Mouse (Mus musculus) heart, adult 2 months (tissue): ENCODE data around the gene Dnaaf5. TPM values are rescaled to one million over a fixed set of nuclear protein-coding genes. Genes with fewer than 3 reads are reported as not detected.

Source experiments
- DNase-seq, 2 experiments: peaks; one replicate each; pipeline ENCODE4 v3.0.0; 2021
- H3K27ac ChIP-seq: fragments of 200-600 bp; 2 replicates; pipeline ENCODE4 v1.8.1; 2022
- H3K27me3 ChIP-seq: fragments of 200-500 bp; 2 replicates; pipeline ENCODE4 v1.6.1; 2012; ENCODE audit warnings: mild to moderate bottlenecking, low read length, inconsistent platforms, mixed read lengths; ENCODE audit not compliant: control insufficient read depth, insufficient read depth
- H3K36me3 ChIP-seq: fragments of 200-500 bp; 2 replicates; pipeline ENCODE4 v1.6.1; 2012; ENCODE audit warnings: low read length, inconsistent platforms; ENCODE audit not compliant: control insufficient read depth, insufficient read depth
- H3K4me1 ChIP-seq: fragments of 200-500 bp; 2 replicates; pipeline ENCODE4 v1.6.1; 2011; ENCODE audit warnings: low read length; ENCODE audit not compliant: control insufficient read depth, insufficient read depth
- H3K4me3 ChIP-seq: fragments of 200-600 bp; 2 replicates; pipeline ENCODE4 v1.8.1; 2022
- H3K79me2 ChIP-seq: fragments of 200-500 bp; replicated peaks from 2 replicates; pipeline ENCODE4 v1.6.1; 2012; ENCODE audit warnings: mild to moderate bottlenecking, inconsistent platforms, low read length, moderate library complexity, mixed read lengths; ENCODE audit not compliant: control insufficient read depth, insufficient read depth
- H3K9ac ChIP-seq: fragments of 200-500 bp; 2 replicates; pipeline ENCODE4 v1.6.1; 2012; ENCODE audit warnings: low read depth, mild to moderate bottlenecking, control low read depth, inconsistent platforms, low read length, mixed read lengths
- CTCF ChIP-seq: fragments of 200-600 bp; IDR thresholded peaks from 2 replicates; pipeline ENCODE4 v1.8.1; 2022; ENCODE audit warnings: antibody characterized with exemption, mild to moderate bottlenecking, moderate library complexity
- EP300 ChIP-seq: fragments of 200-500 bp; IDR thresholded peaks from 2 replicates; pipeline ENCODE4 v1.6.1; 2011; ENCODE audit warnings: low read depth, low read length, control low read depth; ENCODE audit not compliant: insufficient read depth
- POLR2A ChIP-seq: fragments of 200-500 bp; IDR thresholded peaks from 2 replicates; pipeline ENCODE4 v1.6.1; 2011; ENCODE audit warnings: mild to moderate bottlenecking, low read depth, low read length, control low read depth; ENCODE audit not compliant: insufficient read depth
- WGBS: fragments of 180-500 bp; shearing (Covaris S2); methylation state at CpG from one replicate; pipeline ENCODE4 v1.1.7; 2018; 5-methylcytosine and 5-hydroxymethylcytosine counted together
- intact Hi-C: fragments of 180-260 bp; cut with DNase I; formaldehyde crosslinking; loops from one replicate; pipeline ENCODE4 v1.15.1; 2025
- polyA plus RNA-seq: library from polyadenylated mRNA; depleted of rRNA; stranded (reverse); fragments of >200 nt; gene quantifications from 2 replicates; pipeline ENCODE4 v1.2.3, GENCODE M21; 2012
- total RNA-seq, 2 experiments: library from RNA; stranded (reverse); gene quantifications; 2 replicates each; pipeline ENCODE4 v1.2.3; 2021

The Dnaaf5 gene
- total and polyA plus RNA-seq, 3 experiments = 12.2 to 16.7 (median 16.1) TPM

DNA sequence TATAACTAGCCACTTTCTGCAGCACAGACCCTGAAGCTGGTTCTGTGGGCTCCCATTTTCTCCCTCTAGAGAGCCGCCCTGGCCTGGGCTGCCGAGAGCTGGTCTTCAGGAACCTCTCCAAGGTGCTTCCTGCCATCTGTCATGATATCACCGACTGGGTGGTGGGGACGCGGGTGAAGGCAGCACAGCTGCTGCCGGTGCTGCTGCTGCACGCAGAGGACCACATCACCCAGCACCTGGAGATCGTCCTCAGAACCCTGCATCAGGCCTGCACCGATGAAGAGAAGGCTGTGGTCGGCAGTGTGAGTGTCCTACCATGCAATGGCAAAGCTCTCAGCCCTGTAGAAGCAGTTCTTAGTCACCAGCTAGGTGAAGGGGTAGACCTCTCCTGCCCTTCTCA is 11.6 kb downstream of the Dnaaf5 start:
- H3K27me3 ChIP-seq = no peaks in the 10 kb centered on the region
- WGBS = 67% methylated on average over 10 of the region's 10 CpGs
- intact Hi-C loops = no loop called here
- no peak for DNase-seq
- H3K27ac ChIP-seq = no peak overlapping the region
- no peak overlapping the region for H3K9ac ChIP-seq
- no peaks in the 10 kb centered on the region for H3K36me3 ChIP-seq
- TF ChIP-seq EP300 = no peak
- no peak for TF ChIP-seq CTCF
- TF ChIP-seq POLR2A = no peak
- H3K4me3 ChIP-seq = no peak overlapping the region
- no peaks in the 10 kb centered on the region for H3K4me1 ChIP-seq
- no peaks in the 10 kb centered on the region for H3K79me2 ChIP-seq

DNA sequence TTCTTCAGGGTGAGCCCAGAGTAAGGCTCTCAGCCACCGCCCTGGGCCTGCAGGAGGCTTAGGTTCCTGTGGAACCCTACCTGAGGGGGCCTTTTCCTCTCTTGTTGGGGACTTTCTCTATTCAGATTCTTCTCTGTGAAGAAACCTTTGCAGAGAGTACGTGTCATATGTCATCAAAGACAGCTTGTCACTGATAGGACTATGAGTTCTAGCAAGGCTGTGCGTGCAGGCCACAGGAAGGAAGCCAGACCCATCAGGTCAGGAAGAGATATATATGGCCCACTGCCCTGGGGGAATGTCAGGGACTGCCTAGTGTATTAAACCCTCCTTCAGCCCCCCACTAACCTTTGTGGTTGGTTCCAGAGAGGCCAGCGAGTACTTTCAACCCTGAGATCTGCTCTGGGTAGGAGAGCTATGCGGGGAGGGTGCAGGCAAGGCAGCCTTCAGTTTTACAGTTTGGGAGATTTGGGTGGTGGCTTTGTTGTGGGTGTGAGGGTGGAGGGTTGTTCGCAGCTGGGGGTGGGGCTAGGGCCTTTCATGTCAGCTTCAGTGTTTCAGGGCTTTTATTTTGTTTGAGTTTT is 16.8 kb downstream of the Dnaaf5 start:
- no peaks in the 10 kb centered on the region for H3K36me3 ChIP-seq
- H3K79me2 ChIP-seq = no peaks in the 10 kb centered on the region
- H3K4me1 ChIP-seq = no peaks in the 10 kb centered on the region
- no peak overlapping the region for H3K9ac ChIP-seq
- H3K27ac ChIP-seq = no peak overlapping the region
- H3K27me3 ChIP-seq = no peaks in the 10 kb centered on the region
- intact Hi-C loops = no loop called here
- no peak overlapping the region for H3K4me3 ChIP-seq
- 64% methylated on average over 6 of the region's 6 CpGs for WGBS
- peak in 1 of 2 experiments; percentile 9 for DNase-seq
- TF ChIP-seq EP300 (no peak), CTCF (no peak), POLR2A (no peak)

DNA sequence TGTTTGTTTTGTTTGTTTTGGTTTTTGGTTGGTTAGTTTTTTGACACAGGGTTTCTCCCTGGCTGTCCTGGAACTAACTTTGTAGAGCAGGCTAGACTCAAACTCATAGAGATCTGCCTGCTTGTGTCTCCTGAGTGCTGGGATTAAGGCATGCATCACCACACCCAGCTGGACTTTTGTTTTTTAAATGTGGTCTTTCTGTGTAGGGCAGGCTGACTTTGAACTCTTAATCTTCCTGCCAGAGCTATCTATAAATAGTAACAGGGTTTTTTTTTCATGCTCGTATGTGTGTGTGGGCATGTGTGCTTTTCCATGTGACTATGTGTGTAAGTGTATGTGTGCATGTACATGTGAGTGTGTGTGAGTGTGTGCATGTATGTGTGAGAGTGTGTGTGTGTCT is 17.5 kb downstream of the Dnaaf5 start:
- intact Hi-C loops = no loop called here
- 40% methylated on average over 1 of the region's 1 CpGs for WGBS
- H3K27ac ChIP-seq = no peak overlapping the region

DNA sequence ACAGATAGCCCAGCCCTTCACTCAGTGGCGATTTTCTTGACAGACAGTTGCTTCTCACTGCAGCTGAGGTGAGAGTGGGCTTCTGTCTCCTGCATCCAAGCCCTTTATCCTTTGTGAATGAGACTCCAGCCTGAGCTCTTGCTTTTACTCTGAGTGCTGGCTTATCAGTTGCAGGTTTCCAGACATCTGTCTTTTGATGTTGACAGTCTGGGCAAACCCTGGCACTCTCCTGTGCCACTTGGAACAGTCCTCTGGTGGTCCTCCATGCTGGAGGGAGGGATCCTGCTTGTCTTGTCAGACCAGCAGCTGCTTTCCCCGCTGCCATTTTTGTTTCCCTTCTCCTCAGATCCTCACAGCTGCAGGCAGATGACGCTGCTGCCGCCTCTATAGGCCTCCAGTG is 21.9 kb downstream of the Dnaaf5 start:
- Histone ChIP-seq H3K4me3 (no peak overlapping the region), H3K79me2 (no peaks in the 10 kb centered on the region), H3K27me3 (no peaks in the 10 kb centered on the region), H3K36me3 (peaks cover 3% of the 10 kb centered on the region; the same call in 1 of the 2 replicates), H3K27ac (no peak overlapping the region), H3K9ac (no peak overlapping the region), H3K4me1 (peaks cover 7% of the 10 kb centered on the region)
- DNase-seq = no peak
- intact Hi-C loops = no loop called here
- 94% methylated on average over 4 of the region's 4 CpGs for whole genome bisulfite sequencing
- TF ChIP-seq CTCF = no peak
- no peak for TF ChIP-seq EP300
- no peak for TF ChIP-seq POLR2A

More for the DNA sequence above, 17.5 kb downstream of the Dnaaf5 start:
- TF ChIP-seq EP300 (no peak), POLR2A (no peak), CTCF (no peak)
- H3K9ac ChIP-seq = no peak overlapping the region
- no peaks in the 10 kb centered on the region for H3K27me3 ChIP-seq
- no peaks in the 10 kb centered on the region for H3K79me2 ChIP-seq
- H3K36me3 ChIP-seq = no peaks in the 10 kb centered on the region
- H3K4me3 ChIP-seq = no peak overlapping the region
- no peaks in the 10 kb centered on the region for H3K4me1 ChIP-seq
- no peak for DNase-seq

DNA sequence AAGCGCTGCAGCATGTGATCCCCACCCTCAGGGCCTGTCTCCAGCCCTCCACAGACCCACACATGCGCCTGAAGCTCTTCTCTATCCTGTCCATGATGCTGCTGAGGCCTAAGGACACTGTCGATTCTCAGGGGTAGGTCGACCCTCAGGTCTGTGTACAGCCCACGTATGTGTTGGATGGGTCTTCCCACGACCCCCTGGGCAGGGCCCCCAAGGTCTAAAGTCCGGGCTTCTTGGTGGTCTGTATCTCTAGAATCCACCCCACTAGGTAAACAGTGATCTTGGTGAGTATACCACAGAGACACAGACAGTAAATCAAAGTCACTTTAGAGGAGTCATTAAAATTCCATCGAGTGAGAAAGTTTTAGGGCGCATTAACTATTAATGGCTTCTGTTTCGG is 24.1 kb downstream of the Dnaaf5 start:
- H3K4me1 ChIP-seq = peaks cover 7% of the 10 kb centered on the region
- H3K27me3 ChIP-seq = no peaks in the 10 kb centered on the region
- H3K9ac ChIP-seq = no peak overlapping the region
- TF ChIP-seq POLR2A (no peak), CTCF (no peak), EP300 (no peak)
- 77% methylated on average over 10 of the region's 10 CpGs for WGBS
- DNase-seq = no peak
- no peak overlapping the region for H3K4me3 ChIP-seq
- H3K36me3 ChIP-seq = peaks cover 3% of the 10 kb centered on the region; the same call in 1 of the 2 replicates
- intact Hi-C loops = no loop called here
- H3K27ac ChIP-seq = no peak overlapping the region
- no peaks in the 10 kb centered on the region for H3K79me2 ChIP-seq

DNA sequence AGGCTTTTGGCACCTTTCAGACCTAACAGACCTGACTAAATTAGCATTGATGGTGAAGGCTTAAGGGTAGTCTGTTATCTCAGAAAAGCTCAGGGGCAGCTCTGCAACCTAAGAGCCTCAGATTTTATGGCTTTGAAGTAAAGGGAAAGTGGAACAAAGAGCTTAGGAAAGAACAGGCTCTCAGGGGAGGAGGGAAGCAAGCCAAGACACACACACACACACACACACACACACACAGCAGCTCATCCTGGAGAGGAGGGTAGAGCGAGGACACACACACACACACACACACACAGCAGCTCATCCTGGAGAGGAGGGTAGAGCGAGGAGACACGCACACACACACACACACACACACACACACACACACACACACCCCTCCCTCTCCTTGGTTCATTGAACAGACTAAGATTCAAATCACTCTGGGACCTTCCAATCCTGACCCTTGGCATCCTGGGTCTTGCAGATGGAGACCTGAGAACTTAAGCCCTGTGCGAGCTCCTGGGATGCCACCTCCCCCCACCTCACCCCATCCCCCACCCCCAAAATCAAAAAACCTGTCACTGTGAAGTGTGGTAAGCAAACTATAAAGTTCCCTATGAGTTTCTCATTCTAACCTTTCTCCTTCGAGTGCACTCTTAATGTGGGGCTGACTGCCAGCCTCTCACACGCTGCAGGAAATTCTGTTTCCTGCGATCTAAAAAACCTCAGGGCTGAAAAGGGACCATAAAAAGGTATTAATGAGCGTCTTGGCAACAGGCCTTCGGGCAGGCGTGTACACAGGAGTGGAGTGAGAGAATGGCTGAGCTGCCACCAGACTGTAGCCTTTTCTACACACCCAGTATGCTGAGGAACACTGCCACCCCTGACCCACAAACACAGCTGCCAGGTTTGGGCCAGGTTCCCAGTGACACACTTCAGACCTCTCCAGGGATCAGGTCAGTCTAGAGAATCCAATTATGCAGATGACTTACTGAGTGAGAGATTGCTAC is 24.8 kb downstream of the Dnaaf5 start:
- 38% methylated on average over 10 of the region's 10 CpGs for WGBS
- TF ChIP-seq EP300 (0 out of 2 replicates have a peak, but pooled peaks have one; percentile 46), POLR2A (no peak)
- Histone ChIP-seq H3K79me2 (no peaks in the 10 kb centered on the region), H3K4me3 (no peak overlapping the region), H3K36me3 (peaks cover 3% of the 10 kb centered on the region; the same call in 1 of the 2 replicates), H3K27me3 (no peaks in the 10 kb centered on the region), H3K4me1 (peaks cover 7% of the 10 kb centered on the region), H3K9ac (no peak overlapping the region), H3K27ac (no peak overlapping the region)
- intact Hi-C loops = loop anchor here (5.0 kb wide), 1 partner anchor 158 kb away; no protein-coding TSS in a partner anchor
- peak; percentile 48 to 62 for DNase-seq
